Mouse (Mus musculus): ENCODE measurements around the gene A330070K13Rik. TPM values are rescaled to one million over a fixed set of nuclear protein-coding genes. Genes with fewer than 3 reads are reported as not detected.

Gene A330070K13Rik
- total RNA-seq, 4 experiments from 2014 or later = 0.63 to 1.2 (median 1.0) TPM

- no peak for DNase-seq (ENCODE audit: low spot score in 2 of 2)
These were observed 53.6 kb downstream of the A330070K13Rik start for GRCm38 (mm10) chr5:130330801-130331200.

GRCm38 (mm10) chr5:130329889-130330288 lies 54.5 kb downstream of the A330070K13Rik start:
- no peak for DNase-seq (ENCODE audit: low spot score in 2 of 2)

Other genes with a start within 250 kb of the A330070K13Rik start
- gene Kctd7, start 239.8 kb downstream of the A330070K13Rik start, total RNA-seq (2022) = 10 to 100 TPM; 10.6 to 15.2 (median 13.0) TPM
- 10 to 100 TPM; 50.7 to 60.7 (median 53.0) TPM for gene Rabgef1, start 212.8 kb downstream of the A330070K13Rik start, total RNA-seq (2022)
- 10 to 100 TPM; 45.9 to 56.3 (median 50.4) TPM for gene Tmem248, start 167.6 kb downstream of the A330070K13Rik start, total RNA-seq (2022)
- gene Sbds, start 129.1 kb downstream of the A330070K13Rik start, total RNA-seq (2022) = 10 to 100 TPM; 77.8 to 89.1 (median 86.8) TPM
- gene Tyw1, start 129.0 kb downstream of the A330070K13Rik start, total RNA-seq (2022) = 10 to 100 TPM; 15.5 to 19.7 (median 16.5) TPM
- 100 to 1,000 TPM; 131 to 176 (median 150) TPM for gene Caln1, start 15.2 kb downstream of the A330070K13Rik start, total RNA-seq (2022)

All from left cerebral cortex, adult 8-10 months (tissue).